Mouse (Mus musculus): ENCODE results near the gene Map3k1.

Map3k1 gene

GRCm38 (mm10) chr13:111808637-111809465, at the start of gene Map3k1:
TSS of gene Map3k1 (minus strand) at chr13:111808993.
- CTCF ChIA-PET, result interaction anchor here (0.6 kb wide), 1 partner anchor 27 kb away, joined by 5 read pairs; no protein-coding TSS in a partner anchor

GRCm38 (mm10) chr13:111856786-111857455, 48.1 kb upstream of the Map3k1 start:
- CTCF ChIA-PET, result no interaction called here

- CTCF ChIA-PET, result no interaction called here
These were observed 47.4 kb upstream of the Map3k1 start for GRCm38 (mm10) chr13:111856232-111856631.

GRCm38 (mm10) chr13:111852451-111853224, 43.8 kb upstream of the Map3k1 start:
- CTCF ChIA-PET, result no interaction called here

GRCm38 (mm10) chr13:111850046-111850837, 41.4 kb upstream of the Map3k1 start:
- CTCF ChIA-PET, result no interaction called here

GRCm38 (mm10) chr13:111845471-111845870, 36.7 kb upstream of the Map3k1 start:
- CTCF ChIA-PET, result no interaction called here

GRCm38 (mm10) chr13:111844313-111844712, 35.5 kb upstream of the Map3k1 start:
- CTCF ChIA-PET, result interaction anchor here (0.6 kb wide), 1 partner anchor 22 kb away, joined by 9 read pairs; no protein-coding TSS in a partner anchor

GRCm38 (mm10) chr13:111835787-111836186, 27.0 kb upstream of the Map3k1 start:
- CTCF ChIA-PET, result interaction anchor here (0.6 kb wide), 2 partner anchors 26 to 373 kb away, joined by 5 to 10 read pairs; no protein-coding TSS in a partner anchor

GRCm38 (mm10) chr13:111834613-111835012, 25.8 kb upstream of the Map3k1 start:
- CTCF ChIA-PET, result no interaction called here

- CTCF ChIA-PET, result no interaction called here
These were observed 20.7 kb upstream of the Map3k1 start for GRCm38 (mm10) chr13:111829473-111829872.

- CTCF ChIA-PET, result interaction anchor here (0.6 kb wide), 1 partner anchor 330 kb away, joined by 3 read pairs; no protein-coding TSS in a partner anchor
These were observed 18.7 kb upstream of the Map3k1 start for GRCm38 (mm10) chr13:111827481-111827880.

- CTCF ChIA-PET, result interaction anchor here (0.5 to 0.8 kb wide), 4 partner anchors 27 to 855 kb away, joined by 3 to 7 read pairs (median 4); no protein-coding TSS in a partner anchor
These were observed 15.4 kb upstream of the Map3k1 start for GRCm38 (mm10) chr13:111824178-111824577.

GRCm38 (mm10) chr13:111821727-111822375, 13.1 kb upstream of the Map3k1 start:
- CTCF ChIA-PET, result interaction anchor here (0.6 to 2.0 kb wide), 3 partner anchors 12 to 291 kb away, joined by 4 read pairs; no protein-coding TSS in a partner anchor

GRCm38 (mm10) chr13:111819618-111820385, 11.0 kb upstream of the Map3k1 start:
- CTCF ChIA-PET, result interaction anchor here (0.6 to 2.0 kb wide), 2 partner anchors 10 to 243 kb away, joined by 3 to 4 read pairs; no protein-coding TSS in a partner anchor

- CTCF ChIA-PET, result no interaction called here
These were observed 10.3 kb upstream of the Map3k1 start for GRCm38 (mm10) chr13:111819106-111819505.

GRCm38 (mm10) chr13:111818216-111818903, 9.6 kb upstream of the Map3k1 start:
- CTCF ChIA-PET, result no interaction called here

GRCm38 (mm10) chr13:111817773-111818172, 9.0 kb upstream of the Map3k1 start:
- CTCF ChIA-PET, result no interaction called here

GRCm38 (mm10) chr13:111816431-111816830, 7.6 kb upstream of the Map3k1 start:
- CTCF ChIA-PET, result no interaction called here

GRCm38 (mm10) chr13:111815486-111815885, 6.7 kb upstream of the Map3k1 start:
- CTCF ChIA-PET, result no interaction called here
